Mouse (Mus musculus): ENCODE results near the gene Gm156. TPM values are rescaled to one million over a fixed set of nuclear protein-coding genes. Genes with fewer than 3 reads are reported as not detected.

The Gm156 gene
- not detected in 2 replicates for polyA plus RNA-seq (2012; rRNA removed)

DNA sequence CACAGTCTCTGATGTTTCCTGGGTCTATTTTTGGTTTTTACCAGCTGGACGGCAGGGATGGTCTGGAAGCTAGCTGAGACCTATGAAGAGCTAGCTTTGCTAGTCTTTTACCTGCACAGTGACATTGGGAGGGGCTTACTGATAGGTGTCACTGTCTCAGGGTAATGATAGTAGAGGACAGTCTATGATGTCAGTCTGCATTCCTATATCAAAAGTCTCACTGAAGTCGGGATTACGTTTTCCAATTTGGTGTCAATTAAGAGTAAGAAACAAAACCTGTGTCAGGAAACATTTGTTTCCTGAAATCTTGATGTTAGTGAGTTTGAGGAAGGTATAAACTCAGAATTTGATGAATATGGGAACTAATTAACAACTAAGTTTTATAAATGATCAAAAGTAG, at the start of gene Gm156:
Gene Gm156 (minus strand): TSS at position 101 of the 400 bp plus-strand sequence.

DNA sequence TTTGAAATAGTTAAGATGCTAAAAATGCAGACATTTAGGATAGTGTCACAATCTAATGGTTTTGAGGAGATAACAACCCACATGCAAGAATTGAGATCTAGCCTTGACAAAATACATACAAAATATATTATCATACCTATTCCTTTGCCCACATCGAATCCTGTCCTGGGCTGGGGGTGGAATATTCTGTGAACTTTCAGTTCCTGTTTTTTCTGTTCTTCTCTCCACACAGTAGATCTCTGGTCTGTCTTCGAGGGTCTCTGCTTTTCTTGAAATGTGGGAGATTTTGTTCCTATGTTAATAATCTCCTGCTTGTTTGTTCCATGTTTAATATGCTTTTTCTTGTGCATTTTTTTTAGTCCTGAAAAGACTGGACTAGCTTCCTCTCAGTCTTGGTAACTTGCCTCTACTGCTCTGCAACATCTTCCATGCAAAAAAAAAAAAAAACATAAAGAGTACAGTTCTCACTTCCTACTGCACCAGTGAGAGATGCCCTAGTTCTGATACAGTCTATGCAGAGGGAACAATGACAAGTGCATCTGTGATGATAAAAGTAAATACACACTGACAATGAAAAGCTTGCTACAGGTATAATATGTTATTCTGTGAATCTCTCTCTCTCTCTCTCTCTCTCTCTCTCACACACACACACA, 43.9 kb downstream of the Gm156 start, which contains the start of gene Klri2:
Gene Klri2 (minus strand): TSS at position 416 of the 653 bp plus-strand sequence.

DNA sequence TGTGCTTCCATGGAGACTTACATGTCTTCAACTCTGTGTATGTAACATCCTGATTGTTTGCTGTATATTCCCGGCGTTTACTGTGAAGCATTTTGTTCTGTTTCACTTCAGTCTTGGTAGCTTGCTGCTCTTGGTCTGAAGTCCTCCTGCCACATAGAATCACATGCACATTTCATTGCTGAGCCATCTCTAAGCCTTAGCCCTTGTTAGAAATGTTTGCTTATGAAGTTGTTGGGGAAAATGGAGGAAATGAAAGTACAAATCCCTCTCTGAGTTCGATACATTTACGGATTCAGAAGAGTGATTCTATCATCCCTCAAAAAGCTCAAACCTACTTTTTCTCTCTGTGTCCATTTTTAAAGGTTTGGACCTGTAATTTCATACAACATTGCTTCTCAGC, 67.0 kb downstream of the Gm156 start, which contains the start of gene Klri1:
Gene Klri1 (minus strand): TSS at position 101 of the 400 bp plus-strand sequence.

Other genes with a start within 250 kb of the Gm156 start
- gene Klre1, start 206.4 kb downstream of the Gm156 start, polyA plus RNA-seq (2012; rRNA removed): not detected in 2 replicates
- not detected in 2 replicates for gene Klrd1, start 192.5 kb downstream of the Gm156 start, polyA plus RNA-seq (2012; rRNA removed)
- 0.06 and 0.07 TPM in 2 replicates for gene Klrk1, start 160.4 kb downstream of the Gm156 start, polyA plus RNA-seq (2012; rRNA removed)
- not detected in 2 replicates for gene Klrc3, start 140.9 kb downstream of the Gm156 start, polyA plus RNA-seq (2012; rRNA removed)
- gene Klrc2, start 123.6 kb downstream of the Gm156 start, polyA plus RNA-seq (2012; rRNA removed): not detected in 2 replicates
- not detected in 2 replicates for gene Klrc1, start 105.3 kb downstream of the Gm156 start, polyA plus RNA-seq (2012; rRNA removed)
- gene Klri1, start 67.1 kb downstream of the Gm156 start, polyA plus RNA-seq (2012; rRNA removed): not detected in 2 replicates
- not detected in 2 replicates for gene Klri2, start 43.8 kb downstream of the Gm156 start, polyA plus RNA-seq (2012; rRNA removed)
- gene Gm17631, start 78.4 kb upstream of the Gm156 start, polyA plus RNA-seq (2012; rRNA removed): not detected in 2 replicates
- gene Klra17, start 92.4 kb upstream of the Gm156 start, polyA plus RNA-seq (2012; rRNA removed): 0.13 TPM in 1 of 2 replicates, not detected in the other
- not detected in 2 replicates for gene Klra5, start 133.4 kb upstream of the Gm156 start, polyA plus RNA-seq (2012; rRNA removed)
- not detected in 2 replicates for gene Klra6, start 242.7 kb upstream of the Gm156 start, polyA plus RNA-seq (2012; rRNA removed)